Mouse (Mus musculus) limb, embryonic 12.5 days (tissue): ENCODE measurements around the gene Gab1. TPM values are rescaled to one million over a fixed set of nuclear protein-coding genes. Genes with fewer than 3 reads are reported as not detected.
A peak's percentile ranks its signal among the peaks of the same experiment; 100 is the strongest.
"Not testable (repeated sequence)": the region's sequence is repeated elsewhere in the genome, so short reads cannot be mapped to it uniquely, and the experiment has no call there.

ENCODE experiments used
- ATAC-seq: fragments of 200-750 bp; cut with Nextera tagmentation; 2 replicates; pipeline ENCODE4 v1.8.0; 2017; ENCODE audit warnings: low read depth, moderate TSS enrichment; ENCODE audit not compliant: insufficient number of reproducible peaks, insufficient read depth, low FRiP score, low TSS enrichment
- H3K27ac ChIP-seq: fragments of 300-500 bp; sonication (generic); 2 replicates; pipeline ENCODE4 v1.5.1; 2016; ENCODE audit warnings: mild to moderate bottlenecking, moderate library complexity
- H3K27me3 ChIP-seq: fragments of 300-500 bp; sonication (generic); 2 replicates; pipeline ENCODE4 v1.6.1; 2016; ENCODE audit warnings: mild to moderate bottlenecking, moderate library complexity
- H3K36me3 ChIP-seq: fragments of 300-500 bp; sonication (generic); 2 replicates; pipeline ENCODE4 v1.6.1; 2016; ENCODE audit warnings: mild to moderate bottlenecking, moderate library complexity
- H3K4me1 ChIP-seq: fragments of 300-500 bp; sonication (generic); replicated peaks from 2 replicates; pipeline ENCODE4 v1.6.1; 2016
- H3K4me2 ChIP-seq: fragments of 300-500 bp; sonication (generic); 2 replicates; pipeline ENCODE4 v1.6.1; 2016; ENCODE audit warnings: mild to moderate bottlenecking, moderate library complexity
- H3K4me3 ChIP-seq: fragments of 300-500 bp; sonication (generic); replicated peaks from 2 replicates; pipeline ENCODE4 v1.5.1; 2016; ENCODE audit warnings: mild to moderate bottlenecking
- H3K9ac ChIP-seq: fragments of 300-500 bp; sonication (generic); replicated peaks from 2 replicates; pipeline ENCODE4 v1.6.1; 2016; ENCODE audit warnings: mild to moderate bottlenecking, moderate library complexity
- H3K9me3 ChIP-seq: fragments of 300-500 bp; sonication (generic); 2 replicates; pipeline ENCODE4 v1.6.1; 2016; ENCODE audit warnings: mild to moderate bottlenecking, moderate library complexity
- WGBS: fragments of 180-500 bp; shearing (Covaris S2); methylation state at CpG from one replicate; pipeline ENCODE4 v1.1.7; 2016; 5-methylcytosine and 5-hydroxymethylcytosine counted together
- polyA plus RNA-seq: library from polyadenylated mRNA; unstranded; fragments of >200 nt; fragmentation: Nextera tagmentation; extraction: Ambion mirVana; gene quantifications from 2 replicates; pipeline ENCODE4 v1.2.1, GENCODE M21; 2016

Gene Gab1
- polyA plus RNA-seq, 1 experiment from 2014 or later: 20.4 TPM

GRCm38 (mm10) chr8:80783271-80783670 is 97.0 kb downstream of the Gab1 start:
- no peaks in the 10 kb centered on the region for H3K27me3 ChIP-seq
- no peaks in the 10 kb centered on the region for H3K9me3 ChIP-seq
- H3K27ac ChIP-seq: no peak overlapping the region
- no peak overlapping the region for H3K9ac ChIP-seq
- H3K4me3 ChIP-seq: no peak overlapping the region
- H3K36me3 ChIP-seq: peaks cover 68% of the 10 kb centered on the region
- H3K4me2 ChIP-seq: no peak overlapping the region
- H3K4me1 ChIP-seq: no peaks in the 10 kb centered on the region
- 89% methylated on average over 4 of the region's 4 CpGs for WGBS
- no peak for ATAC-seq

GRCm38 (mm10) chr8:80781338-80781737 is 99.0 kb downstream of the Gab1 start:
- Histone ChIP-seq H3K9me3 (no peaks in the 10 kb centered on the region), H3K9ac (no peak overlapping the region), H3K4me2 (no peak overlapping the region), H3K36me3 (peaks cover 74% of the 10 kb centered on the region), H3K4me3 (no peak overlapping the region), H3K27ac (no peak overlapping the region), H3K4me1 (no peaks in the 10 kb centered on the region), H3K27me3 (no peaks in the 10 kb centered on the region)
- WGBS: 75% methylated on average over 10 of the region's 10 CpGs
- no peak for ATAC-seq

GRCm38 (mm10) chr8:80780271-80780670 is 100.0 kb downstream of the Gab1 start:
- no peak overlapping the region for H3K4me2 ChIP-seq
- H3K9me3 ChIP-seq: no peaks in the 10 kb centered on the region
- peaks cover 70% of the 10 kb centered on the region for H3K36me3 ChIP-seq
- no peaks in the 10 kb centered on the region for H3K4me1 ChIP-seq
- no peaks in the 10 kb centered on the region for H3K27me3 ChIP-seq
- no peak for ATAC-seq
- no peak overlapping the region for H3K27ac ChIP-seq
- no peak overlapping the region for H3K9ac ChIP-seq
- no peak overlapping the region for H3K4me3 ChIP-seq
- WGBS: 91% methylated on average over 4 of the region's 4 CpGs

- ATAC-seq: no peak
- WGBS: 78% methylated on average over 8 of the region's 8 CpGs
- H3K9me3 ChIP-seq: no peaks in the 10 kb centered on the region
- H3K4me1 ChIP-seq: no peaks in the 10 kb centered on the region
- no peak overlapping the region for H3K9ac ChIP-seq
- H3K4me2 ChIP-seq: no peak overlapping the region
- H3K27ac ChIP-seq: no peak overlapping the region
- H3K36me3 ChIP-seq: peaks cover 68% of the 10 kb centered on the region
- H3K4me3 ChIP-seq: no peak overlapping the region
- no peaks in the 10 kb centered on the region for H3K27me3 ChIP-seq
Observed at GRCm38 (mm10) chr8:80776436-80776835, 103.9 kb downstream of the Gab1 start.

GRCm38 (mm10) chr8:80772732-80773460 is 107.4 kb downstream of the Gab1 start:
- Histone ChIP-seq H3K4me3 (no peak overlapping the region), H3K27me3 (no peaks in the 10 kb centered on the region), H3K4me2 (no peak overlapping the region), H3K9me3 (no peaks in the 10 kb centered on the region), H3K4me1 (no peaks in the 10 kb centered on the region), H3K27ac (no peak overlapping the region), H3K9ac (no peak overlapping the region), H3K36me3 (peaks cover 73% of the 10 kb centered on the region)
- 83% methylated on average over 4 of the region's 4 CpGs for WGBS
- no peak for ATAC-seq

GRCm38 (mm10) chr8:80768451-80768850 is 111.9 kb downstream of the Gab1 start:
- Histone ChIP-seq H3K9me3 (no peaks in the 10 kb centered on the region), H3K27me3 (no peaks in the 10 kb centered on the region), H3K4me1 (no peaks in the 10 kb centered on the region), H3K4me3 (no peak overlapping the region), H3K36me3 (peaks cover 80% of the 10 kb centered on the region), H3K9ac (no peak overlapping the region), H3K4me2 (no peak overlapping the region), H3K27ac (no peak overlapping the region)
- 94% methylated on average over 6 of the region's 6 CpGs for WGBS
- ATAC-seq: no peak

- Histone ChIP-seq H3K27me3 (no peaks in the 10 kb centered on the region), H3K4me1 (no peaks in the 10 kb centered on the region), H3K9ac (no peak overlapping the region), H3K9me3 (no peaks in the 10 kb centered on the region), H3K27ac (no peak overlapping the region), H3K4me3 (no peak overlapping the region), H3K36me3 (no peaks in the 10 kb centered on the region), H3K4me2 (no peak overlapping the region)
- 29% methylated on average over 9 of the region's 9 CpGs for WGBS
- ATAC-seq: no peak
Observed at GRCm38 (mm10) chr8:80753017-80753715, 127.2 kb downstream of the Gab1 start.

- Histone ChIP-seq H3K9me3 (no peaks in the 10 kb centered on the region), H3K4me3 (no peak overlapping the region), H3K9ac (no peak overlapping the region), H3K27me3 (no peaks in the 10 kb centered on the region), H3K36me3 (no peaks in the 10 kb centered on the region), H3K4me1 (no peaks in the 10 kb centered on the region), H3K4me2 (no peak overlapping the region), H3K27ac (no peak overlapping the region)
- ATAC-seq: no peak
- WGBS: 70% methylated on average over 7 of the region's 7 CpGs
Observed at GRCm38 (mm10) chr8:80752429-80752828, 127.9 kb downstream of the Gab1 start.

- H3K4me3 ChIP-seq: no peak overlapping the region
- no peak for ATAC-seq
- H3K4me2 ChIP-seq: no peak overlapping the region
- H3K27ac ChIP-seq: no peak overlapping the region
- no peaks in the 10 kb centered on the region for H3K36me3 ChIP-seq
- WGBS: 94% methylated on average over 4 of the region's 4 CpGs
- no peaks in the 10 kb centered on the region for H3K9me3 ChIP-seq
- no peaks in the 10 kb centered on the region for H3K4me1 ChIP-seq
- no peaks in the 10 kb centered on the region for H3K27me3 ChIP-seq
- H3K9ac ChIP-seq: no peak overlapping the region
Observed at GRCm38 (mm10) chr8:80749091-80749490, 131.2 kb downstream of the Gab1 start.

GRCm38 (mm10) chr8:80739932-80740331 is 140.4 kb downstream of the Gab1 start:
- Histone ChIP-seq H3K4me3 (peak overlapping the region; percentile 87), H3K4me1 (peaks cover 7% of the 10 kb centered on the region), H3K9ac (peak overlapping the region; percentile 57; the same call in 1 of the 2 replicates), H3K9me3 (no peaks in the 10 kb centered on the region), H3K4me2 (peak overlapping the region; percentile 54), H3K36me3 (peaks cover 12% of the 10 kb centered on the region), H3K27me3 (no peaks in the 10 kb centered on the region), H3K27ac (peak overlapping the region; percentile 99)
- peak; percentile 50; the same call in 1 of the 2 replicates for ATAC-seq
- WGBS: 20% methylated on average over 14 of the region's 14 CpGs

- Histone ChIP-seq H3K4me3 (peak within 1 kb of the TSS; percentile 87), H3K27ac (peak within 1 kb of the TSS; percentile 99), H3K36me3 (peaks cover 18% of the 10 kb centered on the region), H3K9ac (peak within 1 kb of the TSS; percentile 94), H3K4me2 (peak within 1 kb of the TSS; percentile 89)
- peak; percentile 96 for ATAC-seq
- H3K27me3 ChIP-seq, H3K4me1 ChIP-seq, H3K9me3 ChIP-seq: not testable (repeated sequence)
- 2% methylated on average over 89 of the region's 91 CpGs for WGBS
Observed at GRCm38 (mm10) chr8:80739155-80739924, 141.0 kb downstream of the Gab1 start, which contains the start of gene Smarca5. Smarca5 (minus strand) TSS chr8:80739497.
